Mouse (Mus musculus): ENCODE measurements at regions not wholly inside any gene's neighbourhood (a gene's known extent, or its start where the extent isn't known, plus 50 kb on each side); places are given as distances from the start of the nearest gene placed in this dataset.

DNA sequence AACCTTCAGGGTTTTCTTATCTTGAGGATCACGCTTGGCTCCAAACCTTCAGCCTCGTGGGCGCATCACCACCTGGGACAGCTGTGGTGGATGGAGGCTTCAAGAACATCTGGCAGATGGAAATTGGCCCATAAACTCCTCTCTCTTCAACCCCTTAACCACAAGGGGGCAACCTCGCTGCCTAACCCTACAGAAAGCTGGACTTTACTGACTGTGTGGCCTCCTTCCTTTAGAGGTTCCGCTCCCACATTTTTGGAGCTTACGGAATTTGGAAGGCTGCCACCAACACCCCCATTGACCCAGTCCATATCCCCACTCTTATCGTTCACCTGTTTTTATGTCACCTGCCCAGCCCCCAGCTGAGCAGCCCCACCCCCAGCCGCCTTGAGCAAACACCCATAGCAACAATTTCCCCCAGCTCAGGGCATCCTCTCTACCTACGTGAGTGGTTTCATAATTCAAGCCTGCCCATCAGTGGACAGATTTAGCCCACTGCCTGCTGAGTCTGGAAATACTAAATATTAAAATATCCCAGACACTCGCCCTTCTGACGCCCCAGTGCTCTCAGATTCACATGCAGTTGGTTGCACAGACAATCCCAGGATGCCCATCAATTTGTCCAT lies 167.0 kb upstream of the Slc22a22 start:
- peak; percentile 37 for DNase-seq
- Histone ChIP-seq H3K27me3 (replicated peaks; ENCODE audit: control insufficient read depth, insufficient read depth, low read length) (no peaks in the 10 kb centered on the region), H3K4me1 (ENCODE audit: control insufficient read depth, insufficient read depth, low read length) (no peaks in the 10 kb centered on the region), H3K4me3 (ENCODE audit: insufficient read depth, low read depth, low read length) (no peak overlapping the region), H3K36me3 (ENCODE audit: control insufficient read depth, insufficient read depth, low read length) (no peaks in the 10 kb centered on the region), H3K27ac (ENCODE audit: insufficient read depth, low read depth, low read length) (no peak overlapping the region)
- 52% methylated on average over 11 of the region's 11 CpGs for WGBS
- TF ChIP-seq CTCF (conservative IDR thresholded peaks at IDR 0.05; ENCODE audit: insufficient read depth, insufficient read length, low read depth, low read length) (peak; percentile 66), POLR2A (IDR thresholded peaks at IDR 0.05; ENCODE audit: low read depth, low read length) (no peak)

GRCm38 (mm10) chr15:57639115-57639514 lies 161.7 kb upstream of the Slc22a22 start:
- TF ChIP-seq POLR2A (IDR thresholded peaks at IDR 0.05; ENCODE audit: low read depth, low read length) (no peak), CTCF (conservative IDR thresholded peaks at IDR 0.05; ENCODE audit: insufficient read depth, insufficient read length, low read depth, low read length) (no peak)
- H3K4me3 ChIP-seq (ENCODE audit: insufficient read depth, low read depth, low read length), result no peak overlapping the region
- H3K4me1 ChIP-seq (ENCODE audit: control insufficient read depth, insufficient read depth, low read length), result no peaks in the 10 kb centered on the region
- WGBS, result 57% methylated on average over 7 of the region's 7 CpGs
- DNase-seq, result no peak
- no peak overlapping the region for H3K27ac ChIP-seq (ENCODE audit: insufficient read depth, low read depth, low read length)
- no peaks in the 10 kb centered on the region for H3K36me3 ChIP-seq (ENCODE audit: control insufficient read depth, insufficient read depth, low read length)
- H3K27me3 ChIP-seq (replicated peaks; ENCODE audit: control insufficient read depth, insufficient read depth, low read length), result no peaks in the 10 kb centered on the region

DNA sequence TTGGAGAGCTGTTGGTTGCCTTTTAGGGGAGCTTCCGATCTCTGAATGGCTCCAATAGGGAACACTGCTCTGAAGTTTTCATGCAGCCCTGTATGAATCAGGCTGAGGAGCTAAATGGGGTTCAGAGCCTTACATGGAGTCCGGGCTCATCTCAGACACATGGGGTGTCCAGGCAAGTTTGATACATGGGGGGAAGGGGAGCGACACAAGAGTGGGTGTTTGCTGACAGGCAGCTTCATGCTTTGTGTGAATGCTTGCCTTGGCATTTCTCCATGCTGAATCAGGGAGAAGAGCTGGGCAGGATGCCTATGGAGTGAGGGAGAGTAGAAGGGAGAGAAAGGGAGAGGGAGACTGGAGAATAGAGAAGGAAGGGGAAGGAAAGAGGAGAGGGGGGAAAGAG lies 155.6 kb upstream of the Slc22a22 start:
- Histone ChIP-seq H3K27me3 (replicated peaks; ENCODE audit: control insufficient read depth, insufficient read depth, low read length) (no peaks in the 10 kb centered on the region), H3K36me3 (ENCODE audit: control insufficient read depth, insufficient read depth, low read length) (no peaks in the 10 kb centered on the region), H3K27ac (ENCODE audit: insufficient read depth, low read depth, low read length) (no peak overlapping the region), H3K4me3 (ENCODE audit: insufficient read depth, low read depth, low read length) (no peak overlapping the region), H3K4me1 (ENCODE audit: control insufficient read depth, insufficient read depth, low read length) (no peaks in the 10 kb centered on the region)
- WGBS, result 80% methylated on average over 3 of the region's 3 CpGs
- DNase-seq, result no peak
- TF ChIP-seq POLR2A (IDR thresholded peaks at IDR 0.05; ENCODE audit: low read depth, low read length), result no peak
- TF ChIP-seq CTCF (conservative IDR thresholded peaks at IDR 0.05; ENCODE audit: insufficient read depth, insufficient read length, low read depth, low read length), result no peak

GRCm38 (mm10) chr15:57632537-57632936 lies 155.1 kb upstream of the Slc22a22 start:
- H3K27ac ChIP-seq (ENCODE audit: insufficient read depth, low read depth, low read length), result no peak overlapping the region
- no peak for TF ChIP-seq CTCF (conservative IDR thresholded peaks at IDR 0.05; ENCODE audit: insufficient read depth, insufficient read length, low read depth, low read length)
- TF ChIP-seq POLR2A (IDR thresholded peaks at IDR 0.05; ENCODE audit: low read depth, low read length), result no peak
- H3K4me3 ChIP-seq (ENCODE audit: insufficient read depth, low read depth, low read length), result no peak overlapping the region
- H3K36me3 ChIP-seq (ENCODE audit: control insufficient read depth, insufficient read depth, low read length), result no peaks in the 10 kb centered on the region
- DNase-seq, result no peak
- H3K27me3 ChIP-seq (replicated peaks; ENCODE audit: control insufficient read depth, insufficient read depth, low read length), result no peaks in the 10 kb centered on the region
- H3K4me1 ChIP-seq (ENCODE audit: control insufficient read depth, insufficient read depth, low read length), result no peaks in the 10 kb centered on the region
- WGBS, result 87% methylated on average over 8 of the region's 8 CpGs

DNA sequence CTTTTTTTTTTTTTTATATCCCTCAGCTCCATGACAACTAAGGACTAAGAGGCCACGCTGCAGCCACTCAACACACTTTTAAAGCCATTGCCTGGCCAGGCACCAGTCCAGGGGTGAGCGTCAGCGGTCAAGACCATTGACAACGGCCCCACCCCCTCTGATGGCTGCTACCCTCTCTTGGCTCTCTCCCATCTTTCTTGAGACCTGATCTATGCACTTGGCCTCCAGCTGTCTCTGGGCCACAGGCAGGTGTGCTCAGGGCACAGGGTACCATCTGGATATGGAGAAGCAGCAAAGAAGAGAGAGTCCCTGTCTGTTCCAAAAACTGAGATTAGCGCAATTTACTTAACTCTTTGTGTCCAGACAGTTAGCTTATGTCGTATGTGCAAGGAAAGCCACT lies 141.0 kb upstream of the Slc22a22 start:
- H3K36me3 ChIP-seq (ENCODE audit: control insufficient read depth, insufficient read depth, low read length), result no peaks in the 10 kb centered on the region

DNA sequence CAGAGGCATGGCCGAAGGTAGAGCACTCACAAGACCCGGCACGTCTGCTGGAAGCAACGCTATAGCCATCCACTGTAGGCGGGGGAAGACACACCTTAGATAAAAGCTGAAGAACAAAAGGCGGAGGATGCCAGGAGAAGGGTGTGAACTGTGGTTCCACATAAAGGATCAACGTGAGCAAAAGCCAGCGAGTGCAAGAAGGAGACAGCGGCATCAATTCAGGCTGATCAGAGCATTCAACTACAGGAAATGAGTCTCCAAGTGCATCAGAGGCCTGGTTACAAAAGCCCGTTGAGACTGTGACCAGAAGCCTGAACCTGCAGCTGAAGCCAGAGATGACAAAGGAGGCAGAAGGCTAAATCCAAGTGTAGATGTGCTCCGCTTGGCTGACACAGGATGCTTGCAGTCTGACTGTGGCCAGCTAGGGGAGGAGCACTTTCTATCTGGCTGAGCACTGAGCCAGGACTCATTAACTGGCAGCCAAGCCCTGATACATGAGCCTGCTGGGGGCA lies 139.5 kb upstream of the Slc22a22 start:
- TF ChIP-seq CTCF (conservative IDR thresholded peaks at IDR 0.05; ENCODE audit: insufficient read depth, insufficient read length, low read depth, low read length) (no peak; the same call in 1 of the 2 replicates), POLR2A (IDR thresholded peaks at IDR 0.05; ENCODE audit: low read depth, low read length) (no peak)
- Histone ChIP-seq H3K4me3 (ENCODE audit: insufficient read depth, low read depth, low read length) (no peak overlapping the region), H3K27me3 (replicated peaks; ENCODE audit: control insufficient read depth, insufficient read depth, low read length) (no peaks in the 10 kb centered on the region), H3K27ac (ENCODE audit: insufficient read depth, low read depth, low read length) (no peak overlapping the region), H3K36me3 (ENCODE audit: control insufficient read depth, insufficient read depth, low read length) (no peaks in the 10 kb centered on the region), H3K4me1 (ENCODE audit: control insufficient read depth, insufficient read depth, low read length) (no peaks in the 10 kb centered on the region)
- DNase-seq, result peak; percentile 62
- 31% methylated on average over 11 of the region's 11 CpGs for WGBS

More for the DNA sequence above, 141.0 kb upstream of the Slc22a22 start:
- Histone ChIP-seq H3K4me1 (ENCODE audit: control insufficient read depth, insufficient read depth, low read length) (no peaks in the 10 kb centered on the region), H3K27me3 (replicated peaks; ENCODE audit: control insufficient read depth, insufficient read depth, low read length) (no peaks in the 10 kb centered on the region), H3K27ac (ENCODE audit: insufficient read depth, low read depth, low read length) (no peak overlapping the region), H3K4me3 (ENCODE audit: insufficient read depth, low read depth, low read length) (no peak overlapping the region)
- 85% methylated on average over 6 of the region's 6 CpGs for WGBS
- TF ChIP-seq POLR2A (IDR thresholded peaks at IDR 0.05; ENCODE audit: low read depth, low read length) (no peak), CTCF (conservative IDR thresholded peaks at IDR 0.05; ENCODE audit: insufficient read depth, insufficient read length, low read depth, low read length) (no peak)
- no peak for DNase-seq

GRCm38 (mm10) chr15:57610006-57610405 lies 132.6 kb upstream of the Slc22a22 start:
- Histone ChIP-seq H3K4me3 (ENCODE audit: insufficient read depth, low read depth, low read length) (no peak overlapping the region), H3K27me3 (replicated peaks; ENCODE audit: control insufficient read depth, insufficient read depth, low read length) (no peaks in the 10 kb centered on the region), H3K27ac (ENCODE audit: insufficient read depth, low read depth, low read length) (no peak overlapping the region), H3K36me3 (ENCODE audit: control insufficient read depth, insufficient read depth, low read length) (no peaks in the 10 kb centered on the region), H3K4me1 (ENCODE audit: control insufficient read depth, insufficient read depth, low read length) (no peaks in the 10 kb centered on the region)
- no peak for DNase-seq
- 100% methylated on average over 2 of the region's 2 CpGs for WGBS
- TF ChIP-seq POLR2A (IDR thresholded peaks at IDR 0.05; ENCODE audit: low read depth, low read length) (no peak), CTCF (conservative IDR thresholded peaks at IDR 0.05; ENCODE audit: insufficient read depth, insufficient read length, low read depth, low read length) (no peak)

Measured in kidney, adult 2 months (tissue).